Mouse (Mus musculus) intestine, postnatal 0 days (tissue): ENCODE results near the gene Map3k1. TPM values are rescaled to one million over a fixed set of nuclear protein-coding genes. Genes with fewer than 3 reads are reported as not detected.
A peak's percentile ranks its signal among the peaks of the same experiment; 100 is the strongest.

Experiments
- ATAC-seq: fragments of 200-750 bp; cut with Nextera tagmentation; 2 replicates; pipeline ENCODE4 v1.8.0; 2017; ENCODE audit warnings: mild to moderate bottlenecking, moderate TSS enrichment, moderate library complexity
- H3K27ac ChIP-seq: fragments of 300-500 bp; sonication (generic); 2 replicates; pipeline ENCODE4 v1.5.1; 2014; ENCODE audit warnings: mild to moderate bottlenecking, low read depth, low read length, moderate library complexity
- H3K27me3 ChIP-seq: fragments of 300-500 bp; sonication (generic); replicated peaks from 2 replicates; pipeline ENCODE4 v1.6.1; 2014; ENCODE audit warnings: low read length, mixed read lengths; ENCODE audit not compliant: control insufficient read depth, insufficient read depth
- H3K36me3 ChIP-seq: fragments of 300-500 bp; sonication (generic); 2 replicates; pipeline ENCODE4 v1.6.1; 2014; ENCODE audit warnings: mild to moderate bottlenecking, moderate library complexity; ENCODE audit not compliant: control insufficient read depth, insufficient read depth
- H3K4me1 ChIP-seq: fragments of 300-500 bp; sonication (generic); replicated peaks from 2 replicates; pipeline ENCODE4 v1.6.1; 2014; ENCODE audit warnings: antibody characterized with exemption, low read length, mixed read lengths; ENCODE audit not compliant: control insufficient read depth, insufficient read depth
- H3K4me2 ChIP-seq: fragments of 300-500 bp; sonication (generic); replicated peaks from 2 replicates; pipeline ENCODE4 v1.6.1; 2014; ENCODE audit warnings: low read depth, mild to moderate bottlenecking, moderate library complexity
- H3K4me3 ChIP-seq: fragments of 300-500 bp; sonication (generic); 2 replicates; pipeline ENCODE4 v1.5.1; 2014; ENCODE audit warnings: low read depth, low read length
- H3K9ac ChIP-seq: fragments of 300-500 bp; sonication (generic); 2 replicates; pipeline ENCODE4 v1.6.1; 2014; ENCODE audit warnings: mild to moderate bottlenecking, low read depth, low read length
- H3K9me3 ChIP-seq: fragments of 300-500 bp; sonication (generic); 2 replicates; pipeline ENCODE4 v1.6.1; 2016; ENCODE audit warnings: mixed run types; ENCODE audit not compliant: control insufficient read depth
- CTCF ChIP-seq: sonication (generic); IDR thresholded peaks from 2 replicates; pipeline ENCODE4 v1.5.1; 2016; ENCODE audit warnings: low read depth, mild to moderate bottlenecking, control low read depth, antibody characterized with exemption, moderate library complexity
- WGBS: fragments of 180-500 bp; shearing (Covaris S2); extraction: QIAGEN DNeasy Blood & Tissue Kit; methylation state at CpG from one replicate; pipeline ENCODE4 v1.1.7; 2014; 5-methylcytosine and 5-hydroxymethylcytosine counted together
- polyA plus RNA-seq: library from polyadenylated mRNA; unstranded; fragments of >200 nt; fragmentation: Nextera tagmentation; extraction: Ambion mirVana; gene quantifications from 2 replicates; pipeline ENCODE4 v1.2.1, GENCODE M21; 2015

Gene Map3k1
- polyA plus RNA-seq, 1 experiment from 2014 or later = 11.8 TPM

DNA sequence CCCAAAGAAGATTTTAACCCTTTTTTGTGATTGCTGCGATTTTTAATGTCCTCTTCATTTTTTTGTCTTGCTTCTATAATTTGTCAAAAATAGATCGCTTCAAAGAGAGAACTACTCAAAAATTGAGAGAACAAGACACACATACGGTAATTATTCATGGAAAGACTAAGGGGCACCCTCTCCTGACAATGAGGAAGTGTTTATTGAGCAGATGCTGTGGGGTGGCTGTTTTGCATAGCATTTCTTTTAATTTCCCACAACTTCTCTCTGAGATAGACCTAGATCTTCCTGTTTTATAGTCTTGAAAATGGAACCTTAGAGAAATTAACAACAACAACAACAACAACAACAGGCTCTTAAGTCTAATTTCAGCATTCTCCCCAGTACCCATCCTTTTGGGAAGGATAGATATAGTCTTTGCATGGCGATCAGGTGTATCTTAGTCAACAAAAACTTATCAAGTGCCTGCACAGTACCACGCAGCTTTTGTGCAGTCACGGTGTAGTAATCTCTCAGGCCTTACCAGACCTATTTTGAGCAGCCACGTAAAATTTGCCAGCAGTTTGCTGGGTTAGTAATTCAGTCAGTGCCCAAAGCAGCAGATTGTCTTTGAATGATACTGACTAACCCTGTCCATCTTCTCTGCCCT, 13.1 kb upstream of the Map3k1 start:
- TF ChIP-seq CTCF = no peak
- Histone ChIP-seq H3K4me1 (0 out of 2 replicates have a peak, but pooled peaks cover 3% of the 10 kb centered on the region), H3K27ac (no peak overlapping the region), H3K27me3 (no peaks in the 10 kb centered on the region), H3K9me3 (no peaks in the 10 kb centered on the region), H3K36me3 (no peaks in the 10 kb centered on the region), H3K9ac (no peak overlapping the region), H3K4me3 (no peak overlapping the region), H3K4me2 (no peak overlapping the region)
- no peak for ATAC-seq
- 86% methylated on average over 7 of the region's 7 CpGs for WGBS

DNA sequence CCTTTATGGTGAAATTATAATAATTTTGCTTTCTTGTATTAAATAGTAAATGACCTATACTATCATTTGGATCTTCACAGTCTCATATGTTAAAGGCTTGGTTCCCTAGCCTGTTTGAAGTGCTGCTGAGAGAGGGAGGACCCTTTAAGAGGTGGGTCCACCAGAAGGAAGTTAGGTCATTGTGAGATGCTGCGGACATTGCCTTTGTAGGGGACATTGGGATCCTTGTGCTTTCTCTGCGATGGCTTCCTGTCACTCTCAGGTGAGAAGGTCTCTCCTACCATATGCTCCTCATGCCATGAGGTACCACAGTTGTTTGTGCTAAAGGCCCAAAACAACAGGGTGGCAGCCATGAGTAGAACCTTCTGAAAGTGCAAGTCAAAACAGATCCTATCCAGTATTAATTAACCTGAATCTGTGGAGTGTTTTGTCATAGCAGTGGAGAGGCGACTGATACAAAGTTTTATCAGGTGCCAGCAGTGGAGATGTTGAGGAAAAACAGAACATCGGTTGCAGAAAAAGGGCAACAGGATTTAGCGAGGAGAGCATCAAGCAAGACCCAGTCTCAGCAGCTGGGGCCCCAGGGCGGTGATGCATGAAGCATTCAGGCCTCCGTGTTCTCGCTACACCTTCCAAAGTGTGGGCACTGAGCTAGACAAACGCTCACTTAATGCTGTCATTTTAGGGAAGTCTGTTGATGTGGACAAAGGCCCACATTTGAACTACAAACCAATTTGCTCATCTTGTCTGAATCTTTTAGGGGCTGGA, 11.0 kb upstream of the Map3k1 start:
- Histone ChIP-seq H3K9me3 (no peaks in the 10 kb centered on the region), H3K36me3 (no peaks in the 10 kb centered on the region), H3K4me1 (0 out of 2 replicates have a peak, but pooled peaks cover 3% of the 10 kb centered on the region), H3K9ac (no peak overlapping the region), H3K4me3 (no peak overlapping the region), H3K27me3 (no peaks in the 10 kb centered on the region), H3K4me2 (no peak overlapping the region), H3K27ac (no peak overlapping the region)
- WGBS = 92% methylated on average over 9 of the region's 9 CpGs
- TF ChIP-seq CTCF = no peak
- no peak for ATAC-seq

DNA sequence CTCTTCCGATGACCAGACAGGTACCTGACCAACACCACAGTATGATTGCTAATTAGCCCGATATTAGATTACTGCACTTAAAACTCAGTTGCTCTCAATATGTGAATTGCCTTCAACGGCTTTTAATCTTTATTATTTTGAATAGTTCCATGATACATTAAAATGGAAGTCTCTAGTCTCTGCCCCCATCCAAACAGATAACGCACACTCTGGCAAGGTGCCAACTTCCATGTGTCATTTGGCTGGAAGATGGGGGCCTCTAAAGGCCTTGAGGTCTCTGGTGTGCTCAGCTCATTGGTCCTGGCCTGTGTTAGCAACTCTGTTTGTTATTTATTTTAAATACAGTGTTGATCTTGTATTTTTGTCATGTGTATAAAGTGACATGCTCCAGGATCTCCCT, 10.3 kb upstream of the Map3k1 start:
- Histone ChIP-seq H3K27me3 (no peaks in the 10 kb centered on the region), H3K4me2 (no peak overlapping the region), H3K9ac (no peak overlapping the region), H3K36me3 (no peaks in the 10 kb centered on the region), H3K9me3 (no peaks in the 10 kb centered on the region), H3K4me3 (no peak overlapping the region), H3K4me1 (0 out of 2 replicates have a peak, but pooled peaks cover 3% of the 10 kb centered on the region), H3K27ac (no peak overlapping the region)
- WGBS = 58% methylated on average over 4 of the region's 4 CpGs
- TF ChIP-seq CTCF = no peak
- no peak for ATAC-seq

DNA sequence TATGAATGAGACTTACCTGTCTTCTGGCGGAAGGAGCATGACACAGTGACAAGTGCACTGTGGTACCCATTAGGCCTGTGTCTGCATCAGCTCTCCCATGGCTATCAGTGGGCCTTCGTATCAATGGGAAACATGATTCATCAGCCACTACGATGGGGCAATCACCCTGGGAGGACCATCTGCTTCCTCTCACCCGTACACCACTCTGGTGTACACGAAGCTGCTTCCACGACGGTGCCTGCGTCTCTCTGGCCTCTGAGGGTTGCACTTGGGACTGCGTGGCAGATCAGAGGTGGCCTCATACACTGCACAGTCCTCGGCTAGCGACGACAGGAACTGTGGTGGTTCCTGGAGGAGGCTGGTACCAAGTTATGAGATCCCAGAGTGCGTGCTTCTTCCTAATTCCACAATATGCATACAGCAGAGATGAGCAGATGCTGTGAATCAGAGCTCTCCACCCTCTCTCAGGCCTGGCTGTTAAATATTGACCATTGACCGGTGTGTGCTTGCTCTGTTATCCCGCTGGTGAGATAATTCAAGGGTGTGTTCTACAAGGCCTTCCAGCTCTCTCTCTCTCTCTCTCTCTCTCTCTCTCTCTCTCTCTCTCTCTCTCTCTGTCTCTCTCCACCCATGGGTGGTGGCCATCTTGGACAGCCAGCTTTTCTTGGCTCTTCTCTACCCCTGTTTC, 9.6 kb upstream of the Map3k1 start:
- Histone ChIP-seq H3K4me3 (no peak overlapping the region), H3K9me3 (no peaks in the 10 kb centered on the region), H3K4me1 (0 out of 2 replicates have a peak, but pooled peaks cover 3% of the 10 kb centered on the region), H3K27ac (no peak overlapping the region), H3K36me3 (no peaks in the 10 kb centered on the region), H3K27me3 (no peaks in the 10 kb centered on the region), H3K9ac (no peak overlapping the region), H3K4me2 (0 out of 2 replicates have a peak overlapping the region, but pooled peaks have one; percentile 17)
- TF ChIP-seq CTCF = no peak
- WGBS = 30% methylated on average over 15 of the region's 15 CpGs
- ATAC-seq = peak; percentile 69

DNA sequence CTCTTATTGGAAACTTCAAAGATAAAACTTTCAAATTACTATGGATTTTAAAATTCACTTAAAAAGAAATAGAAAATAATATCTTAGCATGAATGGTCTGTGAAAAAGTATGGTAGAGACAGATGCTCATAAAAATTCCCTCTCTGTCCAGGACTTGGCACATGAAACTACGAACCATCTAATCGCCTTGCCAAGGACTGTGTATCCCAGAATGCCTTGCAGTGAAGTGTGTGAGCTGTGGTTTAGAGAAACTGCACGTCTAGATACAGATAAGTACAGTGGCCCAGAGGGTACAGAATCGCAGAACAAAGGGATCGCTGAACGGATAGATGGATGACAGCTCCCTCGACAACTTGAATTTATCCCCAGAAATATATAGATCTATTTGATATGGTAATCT, 9.0 kb upstream of the Map3k1 start:
- Histone ChIP-seq H3K4me2 (no peak overlapping the region), H3K27me3 (no peaks in the 10 kb centered on the region), H3K9ac (no peak overlapping the region), H3K4me1 (0 out of 2 replicates have a peak, but pooled peaks cover 3% of the 10 kb centered on the region), H3K36me3 (no peaks in the 10 kb centered on the region), H3K4me3 (no peak overlapping the region), H3K27ac (no peak overlapping the region), H3K9me3 (no peaks in the 10 kb centered on the region)
- 85% methylated on average over 7 of the region's 7 CpGs for WGBS
- no peak for ATAC-seq
- no peak for TF ChIP-seq CTCF

DNA sequence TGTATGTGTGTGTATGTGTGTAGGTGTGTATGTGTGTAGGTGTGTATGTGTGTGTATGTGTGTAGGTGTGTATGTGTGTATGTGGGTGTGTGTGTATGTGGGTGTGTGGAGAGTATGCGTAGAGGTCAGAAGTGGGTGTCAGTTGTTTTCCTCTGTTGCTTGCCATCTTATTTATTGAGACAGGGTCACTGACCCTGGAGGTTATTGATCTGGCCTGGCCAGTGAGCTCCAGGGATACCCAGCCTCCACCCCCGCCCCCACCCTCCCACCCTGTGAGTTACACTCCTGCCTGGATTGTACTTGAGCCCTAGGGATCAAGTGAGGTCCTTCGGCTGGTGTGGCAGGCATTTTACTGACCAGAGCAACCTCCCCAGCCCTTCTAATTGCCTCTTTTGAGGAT, 7.6 kb upstream of the Map3k1 start:
- Histone ChIP-seq H3K4me2 (no peak overlapping the region), H3K4me1 (0 out of 2 replicates have a peak, but pooled peaks cover 3% of the 10 kb centered on the region), H3K36me3 (no peaks in the 10 kb centered on the region), H3K9me3 (no peaks in the 10 kb centered on the region), H3K27ac (no peak overlapping the region), H3K27me3 (no peaks in the 10 kb centered on the region), H3K4me3 (no peak overlapping the region), H3K9ac (no peak overlapping the region)
- no peak for ATAC-seq
- WGBS = 65% methylated on average over 3 of the region's 3 CpGs
- no peak for TF ChIP-seq CTCF
